Mouse (Mus musculus) CD4-positive helper T cell, adult 2 months (primary cell): ENCODE data around the gene Camkk2.

Experiments
- DNase-seq: peaks from one replicate; pipeline ENCODE4 v3.0.0-alpha.2; 2012; ENCODE audit warnings: low read depth, missing footprints, low spot score

Gene Camkk2

GRCm38 (mm10) chr5:122782066-122782465 lies 2.9 kb upstream of the Camkk2 start:
- DNase-seq: no peak

GRCm38 (mm10) chr5:122780791-122781432 lies 1.7 kb upstream of the Camkk2 start:
- DNase-seq: no peak

GRCm38 (mm10) chr5:122778231-122779226 lies 680 bp downstream of the Camkk2 start:
- DNase-seq: peak; percentile 29

GRCm38 (mm10) chr5:122777322-122777721 lies 1.9 kb downstream of the Camkk2 start:
- no peak for DNase-seq

- no peak for DNase-seq
Measured at GRCm38 (mm10) chr5:122775646-122776286, 3.4 kb downstream of the Camkk2 start.

- no peak for DNase-seq
Measured at GRCm38 (mm10) chr5:122774743-122775611, 4.2 kb downstream of the Camkk2 start.

- DNase-seq: no peak
Measured at GRCm38 (mm10) chr5:122773756-122774155, 5.5 kb downstream of the Camkk2 start.

GRCm38 (mm10) chr5:122771428-122771827 lies 7.8 kb downstream of the Camkk2 start:
- no peak for DNase-seq

- DNase-seq: peak; percentile 21
Measured at GRCm38 (mm10) chr5:122770806-122771261, 8.4 kb downstream of the Camkk2 start.

- DNase-seq: no peak
Measured at GRCm38 (mm10) chr5:122770304-122770703, 8.9 kb downstream of the Camkk2 start.

GRCm38 (mm10) chr5:122769101-122769568 lies 10.1 kb downstream of the Camkk2 start:
- DNase-seq: peak; percentile 8

- no peak for DNase-seq
Measured at GRCm38 (mm10) chr5:122767283-122767682, 11.9 kb downstream of the Camkk2 start.

- no peak for DNase-seq
Measured at GRCm38 (mm10) chr5:122764032-122764464, 15.2 kb downstream of the Camkk2 start.

- DNase-seq: no peak
Measured at GRCm38 (mm10) chr5:122763271-122764031, 15.8 kb downstream of the Camkk2 start.

- no peak for DNase-seq
Measured at GRCm38 (mm10) chr5:122756680-122757079, 22.5 kb downstream of the Camkk2 start.

- DNase-seq: no peak
Measured at GRCm38 (mm10) chr5:122756144-122756543, 23.1 kb downstream of the Camkk2 start.

- no peak for DNase-seq
Measured at GRCm38 (mm10) chr5:122755620-122756019, 23.6 kb downstream of the Camkk2 start.

- DNase-seq: no peak
Measured at GRCm38 (mm10) chr5:122754477-122754876, 24.7 kb downstream of the Camkk2 start.

- no peak for DNase-seq
Measured at GRCm38 (mm10) chr5:122747950-122748349, 31.3 kb downstream of the Camkk2 start.

- DNase-seq: no peak
Measured at GRCm38 (mm10) chr5:122743880-122744422, 35.3 kb downstream of the Camkk2 start.
